Mouse (Mus musculus) limb, embryonic 10.5 days (tissue): Measurements from ENCODE around the gene Wdr91. TPM values are rescaled to one million over a fixed set of nuclear protein-coding genes. Genes with fewer than 3 reads are reported as not detected.

ENCODE experiments used
- DNase-seq: peaks from one replicate; pipeline ENCODE4 v3.0.0-alpha.2; 2017; ENCODE audit warnings: low spot score
- H3K27ac ChIP-seq: fragments of 300-500 bp; sonication (generic); 2 replicates; pipeline ENCODE4 v1.5.1; 2016; ENCODE audit warnings: mild to moderate bottlenecking
- H3K27me3 ChIP-seq: fragments of 300-500 bp; sonication (generic); 2 replicates; pipeline ENCODE4 v1.6.1; 2016; ENCODE audit warnings: low read depth, mild to moderate bottlenecking; ENCODE audit not compliant: poor library complexity, severe bottlenecking
- H3K36me3 ChIP-seq: fragments of 300-500 bp; sonication (generic); 2 replicates; pipeline ENCODE4 v1.6.1; 2016; ENCODE audit warnings: mild to moderate bottlenecking, moderate library complexity
- H3K4me1 ChIP-seq: fragments of 300-500 bp; sonication (generic); 2 replicates; pipeline ENCODE4 v1.6.1; 2016
- H3K4me3 ChIP-seq: fragments of 300-500 bp; sonication (generic); 2 replicates; pipeline ENCODE4 v1.5.1; 2016; ENCODE audit warnings: mild to moderate bottlenecking, moderate library complexity
- H3K9me3 ChIP-seq: fragments of 300-500 bp; sonication (generic); replicated peaks from 2 replicates; pipeline ENCODE4 v1.6.1; 2016; ENCODE audit warnings: mild to moderate bottlenecking
- WGBS: fragments of 180-500 bp; shearing (Covaris S2); methylation state at CpG from one replicate; pipeline ENCODE4 v1.1.7; 2016; 5-methylcytosine and 5-hydroxymethylcytosine counted together
- polyA plus RNA-seq: library from polyadenylated mRNA; unstranded; fragments of >200 nt; fragmentation: Nextera tagmentation; extraction: Ambion mirVana; gene quantifications from 2 replicates; pipeline ENCODE4 v1.2.1, GENCODE M21; 2016

Wdr91 gene
- polyA plus RNA-seq: 9.6 and 13.0 TPM in 2 replicates

DNA sequence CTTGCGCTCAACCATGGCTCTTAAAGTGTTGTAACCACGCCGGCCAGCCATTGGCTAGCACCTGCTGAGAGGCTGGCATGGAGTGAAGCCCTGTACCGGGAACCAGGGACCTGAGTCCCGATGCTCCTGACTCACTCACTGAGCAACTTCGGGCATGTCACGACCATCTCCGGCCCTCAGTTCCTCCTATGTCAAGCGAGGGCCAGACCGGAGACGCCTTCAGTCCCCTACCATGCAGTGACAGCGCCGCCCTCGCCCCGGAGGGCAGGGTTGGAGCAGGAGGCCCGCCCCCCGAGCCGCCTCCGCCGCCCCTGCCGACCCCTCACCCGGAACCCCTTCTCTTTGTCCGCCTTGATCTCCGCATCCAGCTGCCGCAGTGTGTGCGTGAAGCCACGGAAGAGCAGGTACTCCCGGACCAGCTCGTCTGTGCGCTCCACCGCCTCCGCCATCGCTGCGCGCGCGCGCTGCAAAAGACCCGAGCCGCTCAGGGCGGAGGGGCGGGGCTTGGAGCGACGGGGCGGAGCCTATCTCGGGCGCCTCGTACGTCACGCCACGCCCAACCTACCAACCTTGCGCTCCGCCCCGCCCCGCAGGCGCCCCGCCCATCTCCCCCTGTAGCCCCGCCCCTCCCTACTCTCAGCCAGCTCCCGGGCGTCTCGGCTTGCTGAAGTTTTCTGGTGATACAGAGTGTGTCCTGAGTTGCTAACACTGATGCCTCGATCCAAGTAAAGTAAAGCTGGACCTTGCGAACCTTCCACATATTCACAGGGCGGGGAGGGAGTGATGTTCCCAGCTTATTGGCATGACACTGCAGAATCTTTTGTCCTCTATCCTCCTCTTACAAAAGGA is at the start of gene Wdr91:
TSS of gene Wdr91 (minus strand) at position 506 of the 849 bp plus-strand sequence.
- H3K27ac ChIP-seq: peak within 1 kb of the TSS; percentile 89
- no peaks in the 10 kb centered on the region for H3K27me3 ChIP-seq
- WGBS: under 1% methylated on average over 64 of the region's 64 CpGs
- H3K9me3 ChIP-seq: no peaks in the 10 kb centered on the region
- peaks cover 31% of the 10 kb centered on the region for H3K36me3 ChIP-seq
- DNase-seq: peak; percentile 98
- H3K4me1 ChIP-seq: peaks cover 14% of the 10 kb centered on the region
- peak within 1 kb of the TSS; percentile 78 for H3K4me3 ChIP-seq

DNA sequence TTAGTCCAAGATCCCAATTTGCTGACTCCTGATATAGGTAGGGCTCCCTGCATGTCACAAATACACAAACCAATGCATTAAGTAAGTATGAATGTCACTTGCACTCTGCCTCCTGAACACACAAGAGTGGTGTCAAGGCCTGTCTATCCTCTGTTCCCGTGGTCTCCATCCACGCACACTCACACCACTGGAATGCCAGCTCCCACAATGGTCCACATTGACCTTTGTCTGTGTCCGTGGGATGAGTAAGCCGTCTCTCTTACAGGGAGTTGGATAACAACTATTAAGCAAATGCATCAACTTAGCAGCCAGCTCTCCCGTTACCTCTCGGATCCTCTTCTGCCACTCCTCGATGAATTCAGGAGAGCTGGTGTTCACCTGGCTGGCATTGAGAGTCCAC is 48.5 kb upstream of the Wdr91 start:
- Histone ChIP-seq H3K4me3 (no peak overlapping the region), H3K9me3 (no peaks in the 10 kb centered on the region), H3K36me3 (no peaks in the 10 kb centered on the region), H3K4me1 (peaks cover 14% of the 10 kb centered on the region), H3K27ac (no peak overlapping the region), H3K27me3 (no peaks in the 10 kb centered on the region)
- WGBS: 93% methylated on average over 7 of the region's 7 CpGs
- no peak for DNase-seq

DNA sequence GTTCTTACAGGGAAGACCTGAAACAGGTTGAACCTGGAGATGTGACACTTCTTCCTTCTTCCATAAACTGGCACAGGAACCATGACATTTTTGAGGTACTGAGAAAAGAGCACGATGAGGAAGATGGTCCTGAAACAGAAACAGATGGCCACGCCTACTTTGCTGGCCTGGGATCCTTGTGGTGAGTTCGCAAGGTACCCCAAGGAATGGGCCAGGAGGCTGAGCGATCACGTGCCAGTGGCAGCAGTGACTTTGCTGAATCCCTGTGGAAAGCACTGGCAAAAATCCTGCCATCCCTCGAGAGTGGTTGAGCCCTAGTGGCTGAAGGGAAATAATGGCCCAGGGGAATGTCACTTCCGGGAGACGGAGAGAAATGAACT is 45.2 kb upstream of the Wdr91 start:
- WGBS: 39% methylated on average over 8 of the region's 8 CpGs
- H3K9me3 ChIP-seq: no peaks in the 10 kb centered on the region
- H3K4me3 ChIP-seq: peak overlapping the region; percentile 39; the same call in 1 of the 2 replicates
- no peak for DNase-seq
- H3K4me1 ChIP-seq: peaks cover 14% of the 10 kb centered on the region
- no peaks in the 10 kb centered on the region for H3K27me3 ChIP-seq
- no peak overlapping the region for H3K27ac ChIP-seq
- H3K36me3 ChIP-seq: no peaks in the 10 kb centered on the region

DNA sequence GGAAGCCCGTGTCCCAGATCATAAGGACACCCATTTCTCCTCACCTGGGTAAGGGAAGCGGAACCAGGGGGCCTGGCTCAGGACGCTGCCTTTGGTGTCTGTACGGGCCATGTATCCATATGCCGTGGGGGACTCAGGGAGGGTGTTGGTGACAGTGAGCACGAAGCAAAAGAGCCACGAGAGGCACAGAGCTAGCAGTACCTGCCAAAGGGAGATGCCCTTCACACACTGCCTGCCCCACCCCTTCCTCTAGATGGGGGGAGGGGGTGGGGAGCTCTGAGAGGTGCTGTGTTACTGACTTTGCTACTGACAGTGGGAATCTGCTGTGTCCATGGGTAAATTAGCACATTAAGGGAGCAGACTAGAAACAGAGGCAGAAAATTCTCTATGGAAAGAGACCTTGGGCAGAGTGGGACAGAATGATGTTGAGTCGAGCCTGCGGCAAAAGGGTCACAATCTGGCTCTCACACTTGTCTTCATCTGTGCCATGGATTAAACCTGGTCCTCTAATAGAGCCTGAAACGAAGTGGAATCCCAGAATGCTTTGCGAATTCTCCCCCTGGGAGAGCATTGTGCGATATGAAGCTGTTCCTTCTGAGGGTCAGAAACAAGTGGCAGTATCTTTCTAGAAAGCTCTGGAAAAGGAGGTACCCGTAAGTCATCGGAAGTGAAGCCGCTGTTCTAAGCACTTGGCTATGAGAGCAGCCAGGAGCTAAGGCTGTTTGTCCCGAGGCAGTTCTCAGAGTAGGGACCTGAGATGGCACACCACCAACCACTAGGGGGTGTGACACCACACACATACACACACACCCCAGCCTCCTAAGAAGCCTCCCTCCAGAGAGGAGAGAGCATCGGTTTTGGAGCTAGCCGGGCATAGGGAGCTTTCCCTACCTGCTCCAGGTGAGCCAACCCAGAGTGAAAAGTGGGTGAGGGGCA is 44.5 kb upstream of the Wdr91 start:
- H3K27me3 ChIP-seq: 0 out of 2 replicates have a peak, but pooled peaks cover 1% of the 10 kb centered on the region
- no peaks in the 10 kb centered on the region for H3K36me3 ChIP-seq
- peak; percentile 49 for DNase-seq
- peaks cover 14% of the 10 kb centered on the region for H3K4me1 ChIP-seq
- peak overlapping the region; percentile 39 for H3K4me3 ChIP-seq
- WGBS: 54% methylated on average over 18 of the region's 18 CpGs
- H3K27ac ChIP-seq: no peak overlapping the region
- H3K9me3 ChIP-seq: no peaks in the 10 kb centered on the region

DNA sequence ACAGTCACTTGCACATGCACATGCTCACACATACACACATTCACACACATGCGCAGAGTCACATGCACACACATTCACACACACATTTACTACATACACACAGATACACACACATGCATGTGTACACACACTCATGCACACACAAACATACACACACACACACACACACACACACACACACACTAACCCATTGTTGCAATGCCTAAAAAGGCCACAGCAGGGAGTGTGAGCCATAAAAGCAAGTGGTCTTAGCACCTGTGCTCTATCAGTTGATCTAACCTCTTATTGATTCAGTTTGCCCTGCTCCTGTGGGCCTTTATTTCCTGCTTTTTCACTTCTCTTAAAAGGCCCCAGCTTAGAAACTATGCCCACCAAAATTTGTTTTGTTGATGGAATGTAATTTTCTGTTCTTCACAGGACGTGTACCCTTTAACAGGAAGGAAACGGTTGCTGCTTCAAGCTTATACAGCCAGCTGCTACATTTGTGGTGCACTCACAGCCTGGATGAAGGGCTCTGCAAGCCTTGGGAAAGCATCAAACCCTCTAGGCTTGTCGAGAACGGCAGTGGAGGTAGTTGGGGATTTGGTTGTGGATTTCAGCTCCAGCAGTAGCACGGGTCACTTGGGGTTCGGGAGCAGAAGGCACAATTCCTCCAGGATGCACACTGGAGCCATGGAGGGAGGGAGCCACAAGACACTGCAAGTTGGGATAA is 41.4 kb upstream of the Wdr91 start:
- Histone ChIP-seq H3K27me3 (peaks cover 28% of the 10 kb centered on the region), H3K27ac (no peak overlapping the region), H3K4me1 (peaks cover 22% of the 10 kb centered on the region), H3K9me3 (no peaks in the 10 kb centered on the region), H3K4me3 (no peak overlapping the region), H3K36me3 (no peaks in the 10 kb centered on the region)
- DNase-seq: no peak
- WGBS: 75% methylated on average over 7 of the region's 7 CpGs

DNA sequence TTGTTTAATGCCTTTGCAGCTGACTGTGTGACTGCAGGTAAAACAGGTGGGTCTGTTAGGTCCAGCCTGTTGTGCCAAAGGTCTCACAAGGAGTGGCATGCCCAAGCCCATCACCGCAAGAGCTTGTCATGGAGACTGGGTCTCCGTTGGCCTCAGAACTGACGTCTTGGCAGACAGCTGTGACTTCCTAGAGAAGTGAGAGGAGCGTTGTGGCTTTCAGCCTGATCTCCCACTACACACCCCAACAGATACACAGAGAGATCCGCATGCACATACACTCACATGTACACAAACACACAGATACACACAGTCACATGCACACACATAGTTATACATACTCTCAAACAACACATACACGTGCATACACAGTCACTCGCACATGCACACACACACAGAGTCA is 40.8 kb upstream of the Wdr91 start:
- no peak for DNase-seq
- 88% methylated on average over 7 of the region's 7 CpGs for WGBS
- H3K27ac ChIP-seq: no peak overlapping the region

DNA sequence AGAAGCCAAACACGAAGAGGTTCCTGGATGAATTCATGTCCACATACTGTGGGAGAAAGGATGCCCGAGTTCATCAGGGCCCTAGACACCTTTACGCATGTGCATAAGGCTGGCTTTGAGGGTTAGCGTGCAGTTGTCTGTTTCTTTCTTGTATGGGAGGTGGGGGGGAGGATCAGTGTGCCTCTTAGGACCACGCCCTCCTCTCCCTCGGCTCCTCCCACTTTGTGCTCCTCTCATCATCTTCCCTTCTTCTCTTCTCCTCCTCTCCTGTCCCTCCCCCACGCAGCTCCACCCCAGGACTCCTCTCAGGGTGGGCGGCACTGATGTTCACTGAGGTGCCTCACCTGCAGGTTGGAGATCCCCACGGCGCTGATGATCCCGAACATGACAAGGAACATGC is 37.8 kb upstream of the Wdr91 start:
- H3K27ac ChIP-seq: no peak overlapping the region
- peak overlapping the region; percentile 28 for H3K4me3 ChIP-seq
- no peaks in the 10 kb centered on the region for H3K9me3 ChIP-seq
- WGBS: 15% methylated on average over 11 of the region's 11 CpGs
- no peaks in the 10 kb centered on the region for H3K36me3 ChIP-seq
- peaks cover 19% of the 10 kb centered on the region for H3K4me1 ChIP-seq
- DNase-seq: no peak
- peaks cover 28% of the 10 kb centered on the region for H3K27me3 ChIP-seq

More for the DNA sequence above, 40.8 kb upstream of the Wdr91 start:
- Histone ChIP-seq H3K4me3 (no peak overlapping the region), H3K9me3 (no peaks in the 10 kb centered on the region), H3K4me1 (peaks cover 22% of the 10 kb centered on the region), H3K27me3 (peaks cover 28% of the 10 kb centered on the region), H3K36me3 (no peaks in the 10 kb centered on the region)

DNA sequence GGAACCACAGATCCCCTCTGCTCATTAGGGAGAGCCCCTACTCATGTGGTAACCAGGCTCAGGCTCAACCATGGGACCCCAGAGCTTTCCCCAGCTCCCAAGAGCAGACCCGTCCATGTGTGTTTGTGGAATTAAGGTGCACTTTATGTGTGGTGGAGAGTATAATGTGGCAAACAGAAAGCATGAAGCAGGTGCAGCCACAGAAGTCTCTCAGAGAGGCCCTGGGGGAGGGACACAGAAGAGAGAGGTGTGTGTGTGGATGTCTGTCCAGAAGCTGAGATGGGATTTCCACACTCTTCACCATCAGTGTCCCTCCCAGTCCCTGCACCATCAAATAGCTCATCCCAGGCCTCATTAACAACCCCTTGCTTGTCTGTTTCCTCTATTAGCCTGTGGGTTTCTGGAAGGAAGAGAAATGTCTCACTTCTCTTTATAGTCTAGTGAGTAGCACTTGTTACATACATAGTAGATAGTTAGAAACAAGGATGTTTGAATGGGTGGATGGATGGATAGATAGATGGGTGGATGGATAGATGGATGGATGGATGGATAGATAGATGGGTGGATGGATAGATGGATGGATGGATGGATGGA is 35.9 kb upstream of the Wdr91 start:
- no peak overlapping the region for H3K27ac ChIP-seq
- H3K4me3 ChIP-seq: no peak overlapping the region
- H3K36me3 ChIP-seq: no peaks in the 10 kb centered on the region
- peaks cover 19% of the 10 kb centered on the region for H3K4me1 ChIP-seq
- 86% methylated on average over 1 of the region's 1 CpGs for WGBS
- no peak for DNase-seq
- no peaks in the 10 kb centered on the region for H3K9me3 ChIP-seq
- peaks cover 28% of the 10 kb centered on the region for H3K27me3 ChIP-seq

DNA sequence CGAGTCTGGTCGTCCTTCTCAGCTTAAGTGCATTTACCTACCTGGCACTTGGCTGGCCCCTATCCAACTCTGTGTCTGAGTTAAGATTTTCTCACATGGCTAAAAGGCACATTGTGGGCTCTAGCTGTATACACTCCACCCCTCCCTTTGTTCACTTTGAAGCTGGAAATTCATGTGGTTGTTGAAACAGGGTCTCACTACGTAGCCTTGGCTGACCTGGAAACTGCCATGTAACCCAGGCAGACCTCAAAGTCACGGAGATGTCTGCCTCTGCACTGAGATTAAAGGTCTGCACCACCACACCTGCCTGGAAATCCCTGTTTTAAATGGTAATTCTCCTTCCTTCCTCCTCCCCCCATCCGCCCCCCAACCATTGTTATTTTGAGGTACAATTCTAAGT is 32.8 kb upstream of the Wdr91 start:
- H3K4me1 ChIP-seq: peaks cover 18% of the 10 kb centered on the region
- H3K9me3 ChIP-seq: no peaks in the 10 kb centered on the region
- H3K36me3 ChIP-seq: no peaks in the 10 kb centered on the region
- WGBS: 77% methylated on average over 5 of the region's 5 CpGs
- no peak overlapping the region for H3K27ac ChIP-seq
- peaks cover 10% of the 10 kb centered on the region for H3K27me3 ChIP-seq
- DNase-seq: no peak
- no peak overlapping the region for H3K4me3 ChIP-seq

DNA sequence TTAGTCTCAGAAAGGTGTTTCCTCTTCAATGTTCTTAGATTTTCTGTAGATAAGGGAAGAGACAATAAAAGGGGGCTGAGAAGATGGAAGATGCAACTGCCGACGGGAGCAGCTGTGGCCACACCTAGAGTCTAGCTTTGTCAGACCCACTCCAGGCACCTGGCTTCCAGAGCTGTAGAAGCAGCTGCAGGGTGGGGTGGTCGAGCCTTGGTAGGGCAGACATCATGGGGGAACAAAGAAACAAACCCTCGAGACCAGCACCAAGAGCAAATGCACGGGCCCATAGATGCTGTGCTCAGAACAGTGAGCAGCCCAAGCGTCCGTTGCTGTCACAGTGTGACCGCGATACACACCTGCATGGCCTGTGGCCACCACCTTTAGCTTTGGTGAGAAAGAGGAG is 31.8 kb upstream of the Wdr91 start:
- no peaks in the 10 kb centered on the region for H3K27me3 ChIP-seq
- H3K4me1 ChIP-seq: peaks cover 20% of the 10 kb centered on the region
- H3K36me3 ChIP-seq: no peaks in the 10 kb centered on the region
- H3K4me3 ChIP-seq: no peak overlapping the region
- no peaks in the 10 kb centered on the region for H3K9me3 ChIP-seq
- 87% methylated on average over 9 of the region's 9 CpGs for WGBS
- H3K27ac ChIP-seq: no peak overlapping the region
- DNase-seq: no peak

DNA sequence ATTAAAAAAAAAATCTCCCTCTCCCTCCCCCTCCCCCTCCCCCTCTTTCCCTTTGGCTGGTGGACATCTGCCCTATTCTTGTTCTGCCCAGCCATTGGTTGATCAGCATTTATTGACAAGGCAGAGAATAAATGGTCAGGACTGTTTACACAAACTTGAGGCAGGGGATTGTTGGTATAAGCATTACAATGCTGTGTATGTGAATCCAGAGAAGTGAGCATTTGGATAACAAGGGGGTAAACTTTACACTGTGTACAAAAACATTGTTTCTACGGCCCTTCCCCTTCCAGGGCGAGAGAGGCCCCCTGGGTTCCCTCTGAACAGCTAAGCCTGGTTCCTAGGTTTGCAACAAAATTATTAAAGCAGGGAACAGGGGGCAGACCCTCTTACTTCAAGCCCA is 30.8 kb upstream of the Wdr91 start:
- Histone ChIP-seq H3K9me3 (no peaks in the 10 kb centered on the region), H3K4me1 (peaks cover 20% of the 10 kb centered on the region), H3K27me3 (no peaks in the 10 kb centered on the region), H3K36me3 (no peaks in the 10 kb centered on the region), H3K4me3 (no peak overlapping the region), H3K27ac (no peak overlapping the region)
- no peak for DNase-seq
- 88% methylated on average over 2 of the region's 2 CpGs for WGBS

DNA sequence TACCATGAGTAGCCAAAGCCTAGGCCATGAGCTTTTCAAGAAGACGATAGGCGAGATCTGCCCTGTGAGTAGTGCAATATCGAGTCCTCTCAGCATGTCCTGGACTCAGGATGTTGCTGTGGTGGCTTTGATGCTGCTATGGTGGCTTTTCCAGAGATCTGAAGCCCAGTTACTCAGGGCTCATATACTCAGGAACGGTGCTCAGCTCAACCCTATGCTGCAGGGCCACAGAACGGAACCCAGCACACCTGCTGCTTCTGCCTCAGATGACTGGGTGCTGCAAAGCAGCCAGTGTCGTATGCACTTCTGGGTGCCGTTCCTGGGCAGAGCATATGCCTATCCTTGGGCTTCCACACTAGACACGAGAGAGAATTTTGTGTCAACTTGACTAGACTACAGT is 28.8 kb upstream of the Wdr91 start:
- Histone ChIP-seq H3K27me3 (no peaks in the 10 kb centered on the region), H3K27ac (no peak overlapping the region), H3K9me3 (no peaks in the 10 kb centered on the region), H3K4me1 (peaks cover 15% of the 10 kb centered on the region), H3K4me3 (no peak overlapping the region), H3K36me3 (no peaks in the 10 kb centered on the region)
- WGBS: 92% methylated on average over 8 of the region's 8 CpGs
- DNase-seq: no peak
